Mouse (Mus musculus) gastrocnemius, postnatal 4 days (tissue): ENCODE measurements around the gene Slc9a2. TPM values are rescaled to one million over a fixed set of nuclear protein-coding genes. Genes with fewer than 3 reads are reported as not detected.
A peak's percentile ranks its signal among the peaks of the same experiment; 100 is the strongest.

ENCODE experiments used
- DNase-seq, 2 experiments: peaks; one replicate each; pipeline ENCODE4 v3.0.0; 2021 to 2022; ENCODE audit warnings: low spot score in 2 of 2, mixed read lengths in 2 of 2
- total RNA-seq, 2 experiments: library from RNA; stranded (reverse); gene quantifications; 2 replicates each; pipeline ENCODE4 v1.2.3; 2021

Slc9a2 gene
- total RNA-seq, 2 experiments from 2014 or later, result 18.4 to 21.5 TPM

- no peak for DNase-seq
These were observed 103.1 kb downstream of the Slc9a2 start for GRCm38 (mm10) chr1:40783450-40783849.

- DNase-seq, result no peak
These were observed 103.9 kb downstream of the Slc9a2 start for GRCm38 (mm10) chr1:40784306-40784705.

- DNase-seq, result no peak
These were observed 105.6 kb downstream of the Slc9a2 start for GRCm38 (mm10) chr1:40785876-40786445.

- no peak for DNase-seq
These were observed 108.6 kb downstream of the Slc9a2 start for GRCm38 (mm10) chr1:40788956-40789355.

GRCm38 (mm10) chr1:40789666-40790233 is 109.4 kb downstream of the Slc9a2 start:
- DNase-seq, result no peak

- DNase-seq, result peak; percentile 80 to 91
These were observed 110.2 kb downstream of the Slc9a2 start, which contains the start of gene Mfsd9 for GRCm38 (mm10) chr1:40790324-40791141. Mfsd9 (minus strand) TSS chr1:40790687.

- DNase-seq, result no peak
These were observed 115.1 kb downstream of the Slc9a2 start for GRCm38 (mm10) chr1:40795508-40795907.

GRCm38 (mm10) chr1:40797348-40797747 is 117.0 kb downstream of the Slc9a2 start:
- peak in 1 of 2 experiments; percentile 54 for DNase-seq

GRCm38 (mm10) chr1:40799121-40799520 is 118.7 kb downstream of the Slc9a2 start:
- DNase-seq, result no peak

- DNase-seq, result no peak
These were observed 120.5 kb downstream of the Slc9a2 start for GRCm38 (mm10) chr1:40800908-40801307.

GRCm38 (mm10) chr1:40802759-40803158 is 122.4 kb downstream of the Slc9a2 start:
- DNase-seq, result peak in 1 of 2 experiments; percentile 37

GRCm38 (mm10) chr1:40804118-40804517 is 123.7 kb downstream of the Slc9a2 start:
- no peak for DNase-seq

- peak in 1 of 2 experiments; percentile 62 for DNase-seq
These were observed 125.0 kb downstream of the Slc9a2 start, which contains the start of gene Tmem182 for GRCm38 (mm10) chr1:40805351-40805750. Tmem182 (plus strand) TSS chr1:40805601.

GRCm38 (mm10) chr1:40805891-40806290 is 125.5 kb downstream of the Slc9a2 start:
- DNase-seq, result no peak

- DNase-seq, result no peak
These were observed 128.3 kb downstream of the Slc9a2 start for GRCm38 (mm10) chr1:40808643-40809042.

GRCm38 (mm10) chr1:40815071-40815845 is 134.9 kb downstream of the Slc9a2 start:
- no peak for DNase-seq

Other genes starting within 250 kb of the Slc9a2 start
- gene Il18r1, start 215.0 kb upstream of the Slc9a2 start, total RNA-seq, result under 1 TPM; 0.05 to 0.17 TPM
- under 1 TPM; 0.07 to 0.08 TPM for gene Il18rap, start 165.2 kb upstream of the Slc9a2 start, total RNA-seq
- under 1 TPM in 1 of 2 experiments, not detected in 1; 0.26 TPM for gene Slc9a4, start 100.5 kb upstream of the Slc9a2 start, total RNA-seq
- gene Mfsd9, start 110.1 kb downstream of the Slc9a2 start, total RNA-seq, result 1 to 10 TPM; 1.4 to 2.3 TPM
- gene Tmem182, start 125.0 kb downstream of the Slc9a2 start, total RNA-seq, result 100 to 1,000 TPM; 137 to 148 TPM